Comparison of ENCODE assay signal across 19 mouse cellular contexts in genomic region chr3:108022650-108023049, GRCm38 (mm10). TPM values are rescaled to one million over a fixed set of nuclear protein-coding genes. Genes with fewer than 3 reads are reported as not detected.
A peak's percentile ranks its signal among the peaks of the same experiment; 100 is the strongest.
DNase-seq lines count a peak whose midpoint lies in the region; ATAC-seq and TF ChIP-seq lines count a peak whose summit lies in the region.
"Had no signal": no experiment of that assay in that cellular context is flagged by ENCODE, and none has a peak within 500 bp of the region (broad histone marks: within the 10 kb centered on the region; RNA-seq: fewer than 3 reads in every experiment).

No protein-coding gene starts in this region.

- H3K27ac ChIP-seq in heart, adult 2 months, result no peak overlapping the region
- no peak overlapping the region for H3K27ac ChIP-seq in heart, embryonic 10.5 days
- H3K27ac ChIP-seq in forebrain, embryonic 15.5 days (replicated peaks), result no peak overlapping the region
- H3K27ac ChIP-seq in midbrain, postnatal 0 days (ENCODE audit: low read depth, low read length), result no peak overlapping the region
- H3K27ac ChIP-seq: forebrain, embryonic 10.5 days; hindbrain, embryonic 12.5 days; layer of hippocampus, adult 2 months had no signal

- H3K4me1 ChIP-seq in heart, adult 2 months (ENCODE audit: control insufficient read depth, insufficient read depth, low read length), result peaks cover 4% of the 10 kb centered on the region
- H3K4me1 ChIP-seq in heart, embryonic 10.5 days, result peaks cover 18% of the 10 kb centered on the region
- peaks cover 6% of the 10 kb centered on the region for H3K4me1 ChIP-seq in forebrain, embryonic 15.5 days
- H3K4me1 ChIP-seq in midbrain, postnatal 0 days (ENCODE audit: insufficient read depth, low read length), result no peaks in the 10 kb centered on the region

- intact Hi-C loops in heart, adult 2 months (cut with DNase I), result no loop called here

- H3K79me2 ChIP-seq in heart, adult 2 months (replicated peaks; ENCODE audit: control insufficient read depth, insufficient read depth, low read length), result no peaks in the 10 kb centered on the region

- no peak for TF ChIP-seq EP300 in heart, adult 2 months (IDR thresholded peaks at IDR 0.05; ENCODE audit: insufficient read depth, low read depth, low read length)

- no peak for ATAC-seq in CD4-positive, CD25-positive, alpha-beta regulatory T cell, adult 4 months
- no peak for ATAC-seq in forebrain, embryonic 15.5 days (replicated peaks)
- no peak for ATAC-seq in midbrain, postnatal 0 days (ENCODE audit: low FRiP score)

- H3K4me2 ChIP-seq in forebrain, embryonic 15.5 days (replicated peaks), result no peak overlapping the region
- no peak overlapping the region for H3K4me2 ChIP-seq in midbrain, postnatal 0 days (ENCODE audit: low read depth, low read length, poor library complexity, severe bottlenecking)
- H3K4me2 ChIP-seq: hindbrain, embryonic 12.5 days; lung, embryonic 14.5 days had no signal

- no peak for TF ChIP-seq POLR2A in heart, adult 2 months (IDR thresholded peaks at IDR 0.05; ENCODE audit: insufficient read depth, low read depth, low read length)

- WGBS in heart, adult 2 months, result 52% methylated on average over 6 of the region's 6 CpGs
- 65% methylated on average over 6 of the region's 6 CpGs for WGBS in heart, embryonic 10.5 days
- 80% methylated on average over 6 of the region's 6 CpGs for WGBS in forebrain, embryonic 15.5 days
- 81% methylated on average over 6 of the region's 6 CpGs for WGBS in midbrain, postnatal 0 days

- H3K9ac ChIP-seq in heart, adult 2 months (ENCODE audit: low read depth, low read length), result no peak overlapping the region
- no peak overlapping the region for H3K9ac ChIP-seq in forebrain, embryonic 15.5 days (replicated peaks)
- no peak overlapping the region for H3K9ac ChIP-seq in midbrain, postnatal 0 days (replicated peaks; ENCODE audit: low read length, poor library complexity, severe bottlenecking)
- H3K9ac ChIP-seq: hindbrain, embryonic 12.5 days; lung, embryonic 14.5 days had no signal

- no peaks in the 10 kb centered on the region for H3K9me3 ChIP-seq in heart, embryonic 10.5 days
- H3K9me3 ChIP-seq in forebrain, embryonic 15.5 days, result no peaks in the 10 kb centered on the region
- H3K9me3 ChIP-seq in midbrain, postnatal 0 days (ENCODE audit: low read length), result no peaks in the 10 kb centered on the region
- H3K9me3 ChIP-seq: forebrain, embryonic 10.5 days; hindbrain, embryonic 12.5 days had no signal

- no peaks in the 10 kb centered on the region for H3K27me3 ChIP-seq in heart, adult 2 months (ENCODE audit: control insufficient read depth, insufficient read depth, low read length)
- peaks cover 16% of the 10 kb centered on the region for H3K27me3 ChIP-seq in heart, embryonic 10.5 days (ENCODE audit: insufficient read depth, poor library complexity, severe bottlenecking)
- H3K27me3 ChIP-seq in forebrain, embryonic 15.5 days, result no peaks in the 10 kb centered on the region
- no peaks in the 10 kb centered on the region for H3K27me3 ChIP-seq in midbrain, postnatal 0 days (ENCODE audit: insufficient read depth, low read length)
- H3K27me3 ChIP-seq: hindbrain, embryonic 12.5 days had no signal

- H3K36me3 ChIP-seq in heart, adult 2 months (ENCODE audit: control insufficient read depth, insufficient read depth, low read length), result no peaks in the 10 kb centered on the region
- no peaks in the 10 kb centered on the region for H3K36me3 ChIP-seq in heart, embryonic 10.5 days
- no peaks in the 10 kb centered on the region for H3K36me3 ChIP-seq in forebrain, embryonic 15.5 days
- H3K36me3 ChIP-seq in midbrain, postnatal 0 days (ENCODE audit: insufficient read depth, low read length), result no peaks in the 10 kb centered on the region
- H3K36me3 ChIP-seq: forebrain, embryonic 10.5 days; hindbrain, embryonic 12.5 days had no signal

- DNase-seq in heart, adult 2 months, result peak; percentile 55 to 62
- no peak for DNase-seq in heart, embryonic 10.5 days (ENCODE audit: low spot score)
- peak; percentile 69 for DNase-seq in NIH3T3 (ENCODE audit: low read depth)
- peak; percentile 31 to 48 for DNase-seq in gastrocnemius, adult 8-10 months (ENCODE audit: low spot score in 2 of 2)
- DNase-seq in lung, postnatal 10 days, result peak; percentile 33
- DNase-seq in midbrain, postnatal 0 days (ENCODE audit: low spot score), result no peak
- DNase-seq: cerebellum, adult 11-12 months; kidney, adult 8-10 months; lung, embryonic 14.5 days; midbrain, embryonic 14.5 days; retina, postnatal 1 day; thymus, adult 18-20 months had no signal

- TF ChIP-seq CTCF in heart, adult 2 months (IDR thresholded peaks at IDR 0.05), result no peak
- TF ChIP-seq CTCF in midbrain, postnatal 0 days (IDR thresholded peaks at IDR 0.05), result no peak

- no peak overlapping the region for H3K4me3 ChIP-seq in heart, adult 2 months
- no peak overlapping the region for H3K4me3 ChIP-seq in heart, embryonic 10.5 days
- no peak overlapping the region for H3K4me3 ChIP-seq in forebrain, embryonic 15.5 days
- no peak overlapping the region for H3K4me3 ChIP-seq in midbrain, postnatal 0 days (ENCODE audit: low read depth, low read length)
- H3K4me3 ChIP-seq: forebrain, embryonic 10.5 days; hindbrain, embryonic 12.5 days; layer of hippocampus, adult 2 months had no signal

RNA-seq across cellular contexts. Expression of gene Gstm1, which starts 4.9 kb away (rescaled TPM):
- total RNA-seq in heart, adult 2 months (2021), result 100 to 1,000 TPM; 334 to 410 TPM
- polyA plus RNA-seq in heart, adult 2 months (2012; rRNA removed), result 602 and 658 TPM in 2 replicates
- polyA plus RNA-seq in heart, embryonic 10.5 days (2016; fragmentation: Nextera tagmentation; extraction: Ambion mirVana), result 30.1 and 62.2 TPM in 2 replicates
- total RNA-seq in gastrocnemius, adult 8-10 months (2022), result 100 to 1,000 TPM; 166 to 199 (median 185) TPM
- polyA plus RNA-seq in CD4-positive, CD25-positive, alpha-beta regulatory T cell, adult 4 months (2017; shearing (Covaris generic)), result 1 to 10 TPM; 2.8 to 3.4 TPM
- polyA plus RNA-seq in forebrain, embryonic 15.5 days (2015; fragmentation: Nextera tagmentation; extraction: Ambion mirVana), result 44.0 and 60.7 TPM in 2 replicates
- 105 and 142 TPM in 2 replicates for total RNA-seq in midbrain, postnatal 0 days (2014; rRNA removed)
- 293 and 371 TPM in 2 replicates for polyA plus RNA-seq in midbrain, postnatal 0 days (2015; fragmentation: Nextera tagmentation; extraction: Ambion mirVana)

RNA-seq across cellular contexts. Expression of gene Gstm4, which starts 22.0 kb away (rescaled TPM):
- total RNA-seq in heart, adult 2 months (2021), result 10 to 100 TPM; 11.7 to 11.9 TPM
- 17.1 and 24.6 TPM in 2 replicates for polyA plus RNA-seq in heart, adult 2 months (2012; rRNA removed)
- polyA plus RNA-seq in heart, embryonic 10.5 days (2016; fragmentation: Nextera tagmentation; extraction: Ambion mirVana), result 16.9 and 21.1 TPM in 2 replicates
- total RNA-seq in gastrocnemius, adult 8-10 months (2022), result 10 to 100 TPM; 11.7 to 18.7 (median 14.1) TPM
- 1 to 10 TPM; 4.4 to 5.7 TPM for polyA plus RNA-seq in CD4-positive, CD25-positive, alpha-beta regulatory T cell, adult 4 months (2017; shearing (Covaris generic))
- polyA plus RNA-seq in forebrain, embryonic 15.5 days (2015; fragmentation: Nextera tagmentation; extraction: Ambion mirVana), result 12.4 and 15.1 TPM in 2 replicates
- total RNA-seq in midbrain, postnatal 0 days (2014; rRNA removed), result 4.1 and 4.5 TPM in 2 replicates
- 25.6 and 25.9 TPM in 2 replicates for polyA plus RNA-seq in midbrain, postnatal 0 days (2015; fragmentation: Nextera tagmentation; extraction: Ambion mirVana)

RNA-seq across cellular contexts. Expression of gene Gstm2, which starts 36.4 kb away (rescaled TPM):
- 100 to 1,000 TPM; 214 to 222 TPM for total RNA-seq in heart, adult 2 months (2021)
- 169 and 280 TPM in 2 replicates for polyA plus RNA-seq in heart, adult 2 months (2012; rRNA removed)
- 46.9 and 47.2 TPM in 2 replicates for polyA plus RNA-seq in heart, embryonic 10.5 days (2016; fragmentation: Nextera tagmentation; extraction: Ambion mirVana)
- 100 to 1,000 TPM in 2 of 4 experiments, 10 to 100 TPM in 2; 78.6 to 144 (median 111) TPM for total RNA-seq in gastrocnemius, adult 8-10 months (2022)
- polyA plus RNA-seq in CD4-positive, CD25-positive, alpha-beta regulatory T cell, adult 4 months (2017; shearing (Covaris generic)), result not detected
- 4.3 and 4.5 TPM in 2 replicates for polyA plus RNA-seq in forebrain, embryonic 15.5 days (2015; fragmentation: Nextera tagmentation; extraction: Ambion mirVana)
- 8.5 and 10.2 TPM in 2 replicates for total RNA-seq in midbrain, postnatal 0 days (2014; rRNA removed)
- polyA plus RNA-seq in midbrain, postnatal 0 days (2015; fragmentation: Nextera tagmentation; extraction: Ambion mirVana), result 13.0 and 14.8 TPM in 2 replicates

RNA-seq across cellular contexts. Expression of gene Gstm3, which starts 53.6 kb away (rescaled TPM):
- not detected for total RNA-seq in heart, adult 2 months (2021)
- 0.08 TPM in 1 of 2 replicates, not detected in the other for polyA plus RNA-seq in heart, adult 2 months (2012; rRNA removed)
- 1.2 TPM in 1 of 2 replicates, not detected in the other for polyA plus RNA-seq in heart, embryonic 10.5 days (2016; fragmentation: Nextera tagmentation; extraction: Ambion mirVana)
- total RNA-seq in gastrocnemius, adult 8-10 months (2022), result not detected
- not detected for polyA plus RNA-seq in CD4-positive, CD25-positive, alpha-beta regulatory T cell, adult 4 months (2017; shearing (Covaris generic))
- polyA plus RNA-seq in forebrain, embryonic 15.5 days (2015; fragmentation: Nextera tagmentation; extraction: Ambion mirVana), result not detected in 2 replicates
- total RNA-seq in midbrain, postnatal 0 days (2014; rRNA removed), result not detected in 2 replicates
- polyA plus RNA-seq in midbrain, postnatal 0 days (2015; fragmentation: Nextera tagmentation; extraction: Ambion mirVana), result not detected in 2 replicates
- total RNA-seq: layer of hippocampus, adult 2 months; left cerebral cortex, postnatal 14 days had no signal
- polyA plus RNA-seq: forebrain, embryonic 10.5 days; hindbrain, embryonic 12.5 days; midbrain, embryonic 14.5 days; neural tube, embryonic 14.5 days had no signal

Comparison
In these comparisons a context has a peak if more than half of its experiments do, and no peak if none do; other contexts are left out.
1. DNase-seq: peak in heart, adult 2 months (2 of 2), NIH3T3 (single experiment), gastrocnemius, adult 8-10 months (2 of 2) and lung, postnatal 10 days (single experiment); none in heart, embryonic 10.5 days (single experiment) and midbrain, postnatal 0 days (single experiment).